Mouse (Mus musculus): Measurements from ENCODE around the gene Klf12.

DNA sequence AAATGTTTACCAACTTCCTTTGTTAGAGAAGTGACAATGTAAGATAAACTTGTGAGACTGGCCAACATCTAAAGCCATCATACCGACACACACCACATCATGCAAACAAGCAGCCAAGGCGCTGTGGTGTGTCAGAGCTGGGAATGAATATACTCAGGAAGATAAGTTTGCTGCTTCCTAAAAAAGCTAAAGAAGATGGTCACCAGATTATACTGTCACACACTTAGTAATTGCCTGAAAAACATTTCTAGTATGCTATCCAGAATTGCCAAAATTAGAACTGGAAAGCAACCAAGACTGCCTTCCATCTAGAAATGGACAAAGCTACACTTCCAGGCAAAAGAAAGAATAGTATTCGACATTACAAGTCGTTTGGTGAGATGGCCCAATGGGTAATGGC lies 163.4 kb downstream of the Klf12 start:
- TF ChIP-seq POLR2A (IDR thresholded peaks at IDR 0.05; ENCODE audit: extremely low read depth, insufficient read depth, low read length) (no peak), CTCF (IDR thresholded peaks at IDR 0.05; ENCODE audit: low read depth, low read length) (no peak)
